Mouse (Mus musculus) brain, embryonic 18.5 days (tissue): ENCODE measurements at regions not wholly inside any gene's neighbourhood (a gene's known extent, or its start where the extent isn't known, plus 50 kb on each side); places are given as distances from the start of the nearest gene placed in this dataset.
"Not testable (repeated sequence)": the region's sequence is repeated elsewhere in the genome, so short reads cannot be mapped to it uniquely, and the experiment has no call there.

Experiments
- DNase-seq: peaks from one replicate; pipeline ENCODE4 v3.0.0-alpha.2; 2012; ENCODE audit warnings: low read depth, low spot score

DNA sequence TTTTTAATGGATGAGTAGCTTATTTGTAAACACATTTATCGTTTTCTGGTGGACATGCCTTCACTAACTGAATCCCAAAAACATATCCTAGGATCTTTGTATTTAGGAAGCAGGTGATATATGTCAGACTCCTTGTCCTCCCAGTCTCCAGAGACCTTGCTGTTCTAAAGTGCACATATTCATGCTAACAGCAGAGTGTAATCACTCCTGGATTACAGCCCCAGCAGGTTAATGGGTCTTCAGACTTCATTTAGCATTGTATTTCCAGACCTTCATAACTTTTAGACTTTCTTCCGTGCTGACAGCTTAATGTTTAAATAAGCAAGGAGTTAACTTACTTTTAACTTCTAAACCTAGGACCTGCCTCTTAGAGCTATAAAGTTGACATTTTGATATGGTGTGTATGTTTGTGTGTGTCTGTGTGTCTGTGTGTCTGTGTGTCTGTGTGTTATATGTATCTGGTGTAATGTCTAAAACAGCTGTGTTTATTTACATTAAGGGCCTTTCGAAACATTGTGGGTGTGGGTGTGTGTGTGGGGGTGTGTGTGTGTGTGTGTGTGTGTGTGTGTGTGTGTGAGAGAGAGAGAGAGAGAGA, 398.3 kb downstream of the Gm4340 start:
- DNase-seq = no peak

DNA sequence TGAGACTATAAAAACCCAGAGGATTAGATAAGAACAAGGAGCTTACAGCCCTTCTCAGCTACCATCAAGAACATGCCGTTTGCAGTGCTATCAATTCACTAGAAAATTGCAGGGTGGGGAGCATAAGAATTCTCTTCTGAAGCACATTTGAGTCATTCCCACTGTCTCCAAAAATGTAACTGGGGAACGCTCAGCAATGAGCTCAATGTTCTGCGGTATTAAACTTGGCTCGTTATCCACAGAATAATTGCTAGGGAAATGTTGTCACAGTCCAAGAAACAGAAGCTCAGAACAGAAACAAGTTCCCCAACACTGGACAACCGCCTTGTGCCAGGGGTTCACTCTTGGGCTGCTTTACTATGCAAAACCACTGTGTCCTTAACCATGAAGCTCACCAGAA, 402.1 kb downstream of the Gm4340 start:
- no peak for DNase-seq

DNA sequence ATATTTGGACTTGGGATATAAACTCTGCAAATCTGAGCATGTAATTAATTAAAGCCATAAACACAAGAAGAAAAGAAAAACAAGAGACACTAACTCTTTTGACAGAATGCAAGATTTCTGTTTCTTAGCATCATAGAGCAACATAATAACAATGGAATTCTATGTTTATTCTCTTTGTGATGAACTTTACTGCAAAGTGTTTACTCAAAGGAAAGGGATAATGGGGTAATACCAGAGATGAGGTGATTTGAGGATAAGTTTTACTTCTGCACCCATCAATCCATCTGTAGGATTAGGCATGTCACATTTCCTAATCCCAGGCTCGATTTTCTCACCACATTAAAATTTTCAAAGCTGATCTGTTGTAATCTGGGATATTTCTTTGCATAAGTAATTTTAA, 433.8 kb downstream of the Gm4340 start:
- no peak for DNase-seq

DNA sequence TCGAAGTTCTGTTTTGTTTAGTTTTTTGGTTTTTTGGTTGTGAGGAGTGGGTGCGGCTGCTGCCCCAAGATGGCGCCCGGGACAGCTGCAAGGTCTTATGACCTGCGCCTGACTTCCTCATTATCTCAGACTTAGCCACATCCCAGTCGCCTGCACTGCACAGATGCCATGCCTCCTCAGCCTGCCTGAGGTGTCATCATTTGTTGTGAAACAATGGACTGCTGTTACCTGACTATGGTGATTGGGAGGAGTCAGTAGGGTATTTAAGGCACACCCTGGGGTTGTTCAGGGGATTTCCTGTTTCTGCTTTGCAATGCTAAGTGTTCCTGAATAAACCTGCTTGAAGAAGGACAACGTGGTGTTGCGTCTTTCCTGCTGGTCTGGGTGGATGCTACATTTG, 457.2 kb downstream of the Gm4340 start:
- no peak for DNase-seq

DNA sequence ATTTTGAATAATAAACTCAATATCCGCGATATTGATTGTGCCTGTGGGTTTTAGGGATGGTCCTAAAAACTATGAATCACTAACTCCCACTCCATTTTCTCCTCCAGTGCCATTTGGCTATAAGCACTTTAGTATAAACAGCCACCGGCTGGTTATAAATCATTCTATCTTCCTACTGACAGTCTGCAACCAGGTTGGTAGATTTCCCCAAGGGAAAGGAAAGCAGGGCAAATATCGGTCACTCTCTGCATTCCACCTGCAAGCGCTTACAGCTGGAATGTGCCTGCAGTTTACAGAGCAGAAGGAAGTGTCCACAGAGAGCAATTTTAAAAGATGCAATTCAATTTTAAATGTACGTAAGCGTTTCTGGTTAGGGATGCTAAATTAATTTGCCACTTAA, 466.5 kb downstream of the Gm4340 start:
- no peak for DNase-seq

DNA sequence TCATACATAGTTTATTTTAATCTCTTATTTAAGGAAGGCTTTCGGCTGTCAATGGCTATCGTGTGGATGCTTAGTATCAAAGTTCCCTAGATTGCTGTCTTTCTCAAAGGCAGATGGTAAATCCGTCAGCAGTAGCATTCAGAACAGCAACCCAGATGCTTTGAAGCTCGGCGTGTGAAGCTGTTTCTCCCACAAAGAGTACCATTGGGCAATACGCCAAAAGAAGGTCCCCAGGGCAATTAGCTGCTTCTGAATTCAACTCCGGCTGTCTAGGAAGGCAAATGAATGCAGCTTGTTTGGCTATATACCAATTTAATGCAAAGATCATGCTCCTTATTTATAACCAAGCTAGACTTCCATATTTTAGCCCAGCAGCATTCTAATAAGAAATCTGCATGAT, 467.8 kb downstream of the Gm4340 start:
- peak; percentile 66 for DNase-seq

DNA sequence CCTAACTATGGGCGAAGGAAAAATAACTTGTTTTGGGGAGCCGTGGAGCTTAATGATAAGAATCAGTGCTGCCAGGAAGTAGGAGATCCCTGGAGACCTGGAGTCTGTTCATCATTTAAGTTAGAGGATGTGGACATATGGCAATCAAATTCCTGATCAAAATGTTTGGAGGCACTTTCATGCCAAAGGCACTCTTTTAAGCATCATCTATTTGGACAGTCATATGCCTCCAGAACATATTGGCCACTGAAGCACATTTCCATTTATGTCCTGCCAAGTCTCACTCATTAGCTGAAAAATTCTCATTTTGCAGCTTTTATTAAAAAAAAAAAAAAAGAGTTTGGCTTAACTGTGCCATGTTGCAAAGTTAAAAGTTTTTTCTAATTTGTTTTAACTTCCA, 474.4 kb downstream of the Gm4340 start:
- DNase-seq = no peak

DNA sequence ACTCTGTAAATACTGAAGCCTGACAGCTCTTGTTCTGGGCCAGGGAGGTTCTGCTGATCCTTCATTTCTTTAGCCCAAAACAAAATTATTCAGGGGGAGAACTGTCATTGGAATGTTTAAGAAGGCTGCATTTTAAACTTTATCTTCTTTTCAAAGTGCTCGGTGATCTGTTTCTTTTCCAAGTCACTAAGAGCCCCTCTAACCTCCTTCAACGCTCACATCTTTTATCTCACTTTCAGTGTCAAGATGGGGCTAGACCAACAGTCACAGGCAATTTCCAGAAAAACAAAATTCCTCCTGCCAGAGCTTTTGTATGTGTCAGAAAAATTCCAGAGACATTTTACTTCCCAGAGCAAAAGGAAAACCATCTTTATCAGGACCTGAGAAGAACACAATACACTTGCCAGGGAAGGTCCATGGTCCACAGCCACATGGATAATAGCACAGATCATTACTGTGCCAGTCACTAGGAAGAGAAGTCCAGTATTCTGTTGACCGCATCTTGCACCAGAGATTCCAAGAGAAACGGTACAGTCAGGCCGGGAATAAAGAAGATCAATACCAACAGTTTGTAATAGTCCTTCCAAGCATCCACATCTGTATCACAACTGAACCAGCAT, 491.0 kb downstream of the Gm4340 start:
- no peak for DNase-seq

DNA sequence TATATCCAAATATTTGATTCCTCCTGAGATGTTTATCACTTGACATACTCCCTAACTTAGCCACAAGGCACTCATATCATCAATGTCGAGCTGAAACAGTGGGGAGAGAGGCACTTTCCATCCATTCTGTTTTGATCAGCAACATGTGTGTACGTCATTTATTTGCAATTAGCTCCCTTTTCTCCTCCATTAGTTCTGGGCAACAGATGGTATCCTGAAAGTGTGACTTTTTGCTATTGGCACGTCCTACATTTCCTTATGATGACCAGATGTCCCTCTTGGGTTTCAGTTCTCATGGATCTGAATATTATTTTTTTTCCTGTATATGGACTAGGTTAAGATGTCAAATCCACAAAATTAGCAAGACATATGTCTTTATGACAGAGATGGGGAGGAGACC, 492.0 kb downstream of the Gm4340 start:
- no peak for DNase-seq

DNA sequence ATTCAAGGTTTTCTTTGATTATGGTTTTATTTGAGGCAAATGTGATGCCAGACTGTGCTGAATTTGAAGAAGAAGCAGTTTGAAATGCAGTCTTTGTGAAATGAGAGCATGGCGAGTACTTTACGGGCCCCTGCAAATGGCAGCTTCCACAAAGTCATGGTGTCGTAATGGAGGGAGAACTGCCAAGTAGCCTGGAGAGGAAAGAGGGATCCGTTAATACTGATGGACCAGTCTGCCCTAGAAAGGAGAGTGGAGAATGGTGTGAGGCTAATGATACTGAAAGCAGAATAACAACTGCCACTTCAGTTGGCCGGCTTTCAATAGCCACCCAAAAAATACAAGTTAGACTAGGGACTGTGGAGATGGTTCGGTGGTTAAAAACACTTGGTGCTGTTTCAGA, 492.8 kb downstream of the Gm4340 start:
- no peak for DNase-seq

DNA sequence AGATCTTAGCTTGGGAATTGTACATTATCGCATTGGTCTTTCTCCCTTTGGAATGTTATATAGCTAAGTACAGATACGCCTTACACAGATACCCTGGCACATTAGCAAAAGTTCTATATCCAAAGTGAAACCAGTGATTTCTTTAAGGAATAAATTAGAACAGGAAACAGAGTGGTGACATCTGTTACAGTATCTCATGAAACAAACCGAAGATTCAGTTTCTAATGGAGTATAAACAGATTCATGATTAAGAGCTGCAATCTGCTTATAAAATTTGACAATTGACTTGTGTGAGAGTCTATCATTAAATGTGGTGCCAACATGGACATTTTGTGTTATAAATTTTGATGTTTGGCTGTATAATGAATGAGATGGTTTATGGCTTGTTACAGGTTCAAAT, 501.1 kb downstream of the Gm4340 start:
- no peak for DNase-seq

DNA sequence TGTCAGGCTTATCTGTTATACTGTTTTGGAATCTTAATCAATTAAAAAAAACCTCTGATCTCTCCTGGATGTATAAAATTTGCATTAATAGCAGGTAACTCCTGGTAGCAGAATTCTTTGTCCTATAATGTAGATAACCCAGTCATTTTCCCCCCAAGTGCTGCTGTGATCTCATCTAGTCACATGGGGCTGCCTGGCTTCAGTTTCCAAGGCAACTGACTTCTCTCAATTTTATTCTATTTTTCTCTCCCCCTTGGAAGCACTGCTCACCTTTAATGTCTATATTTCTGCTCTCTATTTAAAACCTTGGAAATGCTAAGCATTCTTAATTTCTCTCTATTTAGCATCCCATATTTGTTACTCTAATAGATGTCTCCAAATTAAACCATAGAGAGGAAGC, 515.1 kb downstream of the Gm4340 start:
- no peak for DNase-seq

DNA sequence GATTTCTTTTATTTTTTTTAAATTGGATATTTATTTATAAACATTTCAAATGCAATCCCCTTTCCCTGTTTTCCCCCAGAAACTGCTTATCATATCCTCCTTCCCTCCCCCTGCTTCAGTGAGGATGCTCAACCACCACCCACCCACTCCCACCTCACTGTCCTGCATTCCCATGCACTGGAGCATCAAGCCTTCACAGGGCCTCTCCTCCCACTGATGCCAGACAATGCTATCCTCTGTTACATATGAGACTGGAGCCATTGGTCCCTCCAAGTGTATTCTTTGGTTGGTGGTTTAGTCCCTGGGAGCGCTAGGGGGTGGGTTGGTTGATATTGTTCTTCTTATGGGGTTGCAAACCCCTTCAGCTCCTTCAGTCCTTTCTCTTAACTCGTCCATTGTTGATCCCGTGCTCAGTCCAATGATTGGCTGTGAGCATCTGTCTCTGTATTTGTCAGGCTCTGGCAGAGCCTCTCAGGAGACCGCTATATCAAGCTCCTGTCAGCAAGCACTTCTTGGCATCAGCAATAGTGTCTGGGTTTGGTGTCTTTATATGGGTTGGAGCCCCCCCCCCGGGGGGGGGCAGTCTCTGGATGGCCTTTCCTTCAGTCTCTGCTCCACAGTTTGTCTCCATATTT, 519.6 kb downstream of the Gm4340 start:
- not testable (repeated sequence) for DNase-seq
